Mouse (Mus musculus) central nervous system, embryonic 11.5 days (tissue): ENCODE measurements around the gene Gm21083. TPM values are rescaled to one million over a fixed set of nuclear protein-coding genes. Genes with fewer than 3 reads are reported as not detected.

Experiments
- polyA plus RNA-seq: library from polyadenylated mRNA; depleted of rRNA; stranded (reverse); fragments of >200 nt; gene quantifications from 2 replicates; pipeline ENCODE4 v1.2.3, GENCODE M21; 2012; rRNA removed

Gm21083 gene
- polyA plus RNA-seq, result 0.09 TPM in 1 of 2 replicates, not detected in the other

GRCm38 (mm10) chr5:15577033-15577432 is at the start of gene Gm21083:
TSS of gene Gm21083 (plus strand) at chr5:15577333.

GRCm38 (mm10) chr5:15529122-15529521 is 48.0 kb upstream of the Gm21083 start, which contains the start of gene Gm21190:
TSS of gene Gm21190 (minus strand) at chr5:15529222.

GRCm38 (mm10) chr5:15618764-15619163 is 41.6 kb downstream of the Gm21083 start, which contains the start of gene Speer4d:
TSS of gene Speer4d (plus strand) at chr5:15619064.

Other genes with a start within 250 kb of the Gm21083 start
- not detected in 2 replicates for gene Gm21149, start 100.8 kb upstream of the Gm21083 start, polyA plus RNA-seq
- gene Gm21190, start 48.1 kb upstream of the Gm21083 start, polyA plus RNA-seq, result not detected in 2 replicates
- not detected in 2 replicates for gene Speer4d, start 41.7 kb downstream of the Gm21083 start, polyA plus RNA-seq
- gene 4930572O03Rik, start 79.7 kb downstream of the Gm21083 start, polyA plus RNA-seq, result not detected in 2 replicates
- not detected in 2 replicates for gene Speer4c, start 136.9 kb downstream of the Gm21083 start, polyA plus RNA-seq